Mouse (Mus musculus) forebrain, embryonic 10.5 days (tissue): ENCODE data around the gene Cdk14. TPM values are rescaled to one million over a fixed set of nuclear protein-coding genes. Genes with fewer than 3 reads are reported as not detected.

Experiments used
- DNase-seq: peaks from one replicate; pipeline ENCODE4 v3.0.0-alpha.2; 2017; ENCODE audit warnings: low spot score; ENCODE audit errors: extremely low spot score
- H3K27ac ChIP-seq: fragments of 300-500 bp; sonication (generic); 2 replicates; pipeline ENCODE4 v1.5.1; 2016; ENCODE audit warnings: mild to moderate bottlenecking
- H3K27me3 ChIP-seq: fragments of 300-500 bp; sonication (generic); 2 replicates; pipeline ENCODE4 v1.6.1; 2016; ENCODE audit warnings: mild to moderate bottlenecking; ENCODE audit not compliant: poor library complexity, severe bottlenecking
- H3K36me3 ChIP-seq: fragments of 300-500 bp; sonication (generic); replicated peaks from 2 replicates; pipeline ENCODE4 v1.6.1; 2016; ENCODE audit warnings: mild to moderate bottlenecking, moderate library complexity
- H3K4me1 ChIP-seq: fragments of 300-500 bp; sonication (generic); 2 replicates; pipeline ENCODE4 v1.6.1; 2016
- H3K4me3 ChIP-seq: fragments of 300-500 bp; sonication (generic); 2 replicates; pipeline ENCODE4 v1.5.1; 2016; ENCODE audit warnings: mild to moderate bottlenecking, moderate library complexity
- H3K9me3 ChIP-seq: fragments of 300-500 bp; sonication (generic); 2 replicates; pipeline ENCODE4 v1.6.1; 2016; ENCODE audit warnings: mild to moderate bottlenecking, moderate library complexity
- WGBS: fragments of 180-500 bp; shearing (Covaris S2); methylation state at CpG from one replicate; pipeline ENCODE4 v1.1.7; 2016; 5-methylcytosine and 5-hydroxymethylcytosine counted together
- polyA plus RNA-seq: library from polyadenylated mRNA; unstranded; fragments of >200 nt; fragmentation: Nextera tagmentation; extraction: Ambion mirVana; gene quantifications from 2 replicates; pipeline ENCODE4 v1.2.1, GENCODE M21; 2016

The Cdk14 gene
- polyA plus RNA-seq, 1 experiment from 2014 or later = 9.5 TPM

DNA sequence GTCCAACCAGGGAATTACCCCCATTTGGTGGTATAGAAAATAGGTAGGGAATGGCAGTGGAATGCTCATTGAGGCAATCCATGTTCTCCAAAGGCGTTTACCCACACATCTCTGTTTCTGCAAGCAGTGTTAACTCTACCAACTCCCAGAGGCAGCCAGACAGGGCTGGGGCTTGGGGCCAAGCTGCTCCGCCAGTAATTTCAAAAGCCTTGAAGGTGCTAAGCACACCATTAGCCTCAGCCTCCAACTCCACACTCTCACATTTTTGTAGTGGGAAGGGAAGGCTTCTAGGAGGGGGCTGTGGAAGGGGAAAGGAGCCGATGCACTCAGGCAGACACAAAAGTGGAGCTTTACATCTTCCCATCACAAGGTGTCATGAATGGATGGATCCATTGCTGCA, 525.1 kb downstream of the Cdk14 start:
- Histone ChIP-seq H3K36me3 (no peaks in the 10 kb centered on the region), H3K27me3 (no peaks in the 10 kb centered on the region), H3K4me1 (peaks cover 32% of the 10 kb centered on the region), H3K27ac (no peak overlapping the region), H3K4me3 (no peak overlapping the region), H3K9me3 (no peaks in the 10 kb centered on the region)
- no peak for DNase-seq
- WGBS = 79% methylated on average over 3 of the region's 3 CpGs

- WGBS = 95% methylated on average over 5 of the region's 5 CpGs
These were observed 526.3 kb downstream of the Cdk14 start for GRCm38 (mm10) chr5:4893852-4894207.

DNA sequence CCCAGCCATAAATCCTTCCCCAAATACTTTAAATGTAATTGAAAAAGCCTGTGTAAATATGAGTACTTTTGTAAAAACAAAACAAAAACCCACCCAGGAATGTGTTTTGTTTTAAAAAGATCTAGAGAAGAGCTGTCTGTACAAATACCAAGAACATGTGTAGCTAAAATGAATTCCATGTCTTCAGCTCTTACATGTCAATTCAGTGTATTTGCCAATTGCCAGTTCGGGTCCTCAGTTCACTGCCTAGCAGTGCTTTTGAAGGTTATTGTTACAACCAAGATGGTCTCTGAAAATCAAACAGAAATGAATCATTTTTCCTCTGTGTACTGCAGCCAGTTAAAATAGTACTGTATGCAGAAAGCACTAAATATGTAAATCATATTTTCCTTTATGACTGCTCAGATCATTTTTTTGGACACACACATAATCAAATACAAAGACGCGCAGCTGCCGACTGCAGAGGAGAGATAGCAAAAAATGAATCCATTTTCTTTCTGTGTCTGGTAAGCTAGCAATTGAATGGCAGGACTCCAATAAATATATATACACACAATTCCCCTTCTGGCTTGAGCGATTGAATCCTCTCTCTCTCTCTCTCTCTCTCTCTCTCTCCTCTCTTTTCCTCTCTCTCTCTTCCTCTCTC, 526.8 kb downstream of the Cdk14 start:
- Histone ChIP-seq H3K4me1 (peaks cover 30% of the 10 kb centered on the region), H3K27me3 (no peaks in the 10 kb centered on the region), H3K9me3 (no peaks in the 10 kb centered on the region), H3K27ac (no peak overlapping the region), H3K36me3 (no peaks in the 10 kb centered on the region), H3K4me3 (no peak overlapping the region)
- WGBS = 91% methylated on average over 5 of the region's 5 CpGs
- DNase-seq = no peak

More at GRCm38 (mm10) chr5:4893852-4894207, 526.3 kb downstream of the Cdk14 start:
- no peak overlapping the region for H3K4me3 ChIP-seq
- DNase-seq = no peak
- no peaks in the 10 kb centered on the region for H3K9me3 ChIP-seq
- H3K36me3 ChIP-seq = no peaks in the 10 kb centered on the region
- H3K27ac ChIP-seq = no peak overlapping the region
- peaks cover 30% of the 10 kb centered on the region for H3K4me1 ChIP-seq
- H3K27me3 ChIP-seq = no peaks in the 10 kb centered on the region

- 86% methylated on average over 4 of the region's 4 CpGs for WGBS
- no peak for DNase-seq
These were observed 527.4 kb downstream of the Cdk14 start for GRCm38 (mm10) chr5:4892734-4893133.

GRCm38 (mm10) chr5:4891862-4892704, 528.0 kb downstream of the Cdk14 start:
- Histone ChIP-seq H3K36me3 (no peaks in the 10 kb centered on the region), H3K4me3 (no peak overlapping the region), H3K27ac (no peak overlapping the region), H3K27me3 (no peaks in the 10 kb centered on the region), H3K9me3 (no peaks in the 10 kb centered on the region), H3K4me1 (peaks cover 32% of the 10 kb centered on the region)
- WGBS = 78% methylated on average over 17 of the region's 17 CpGs
- no peak for DNase-seq

More at GRCm38 (mm10) chr5:4892734-4893133, 527.4 kb downstream of the Cdk14 start:
- Histone ChIP-seq H3K4me1 (peaks cover 30% of the 10 kb centered on the region), H3K27ac (no peak overlapping the region), H3K27me3 (no peaks in the 10 kb centered on the region), H3K36me3 (no peaks in the 10 kb centered on the region), H3K9me3 (no peaks in the 10 kb centered on the region), H3K4me3 (no peak overlapping the region)

- H3K27me3 ChIP-seq = no peaks in the 10 kb centered on the region
- DNase-seq = no peak
- 90% methylated on average over 4 of the region's 4 CpGs for WGBS
These were observed 533.0 kb downstream of the Cdk14 start for GRCm38 (mm10) chr5:4887069-4887468.

GRCm38 (mm10) chr5:4882841-4883240, 537.3 kb downstream of the Cdk14 start:
- Histone ChIP-seq H3K36me3 (peaks cover 9% of the 10 kb centered on the region), H3K27ac (no peak overlapping the region), H3K4me3 (no peak overlapping the region), H3K4me1 (peaks cover 38% of the 10 kb centered on the region), H3K9me3 (peaks cover 15% of the 10 kb centered on the region), H3K27me3 (peaks cover 9% of the 10 kb centered on the region; the same call in 1 of the 2 replicates)
- 87% methylated on average over 1 of the region's 1 CpGs for WGBS
- no peak for DNase-seq

More at GRCm38 (mm10) chr5:4887069-4887468, 533.0 kb downstream of the Cdk14 start:
- Histone ChIP-seq H3K4me1 (peaks cover 27% of the 10 kb centered on the region), H3K9me3 (no peaks in the 10 kb centered on the region), H3K4me3 (no peak overlapping the region), H3K36me3 (no peaks in the 10 kb centered on the region; the same call in 1 of the 2 replicates), H3K27ac (no peak overlapping the region)

GRCm38 (mm10) chr5:4880331-4880730, 539.8 kb downstream of the Cdk14 start:
- WGBS = 61% methylated on average over 4 of the region's 4 CpGs
- H3K27me3 ChIP-seq = peaks cover 9% of the 10 kb centered on the region; the same call in 1 of the 2 replicates
- no peak overlapping the region for H3K4me3 ChIP-seq
- H3K9me3 ChIP-seq = peaks cover 15% of the 10 kb centered on the region
- H3K27ac ChIP-seq = 0 out of 2 replicates have a peak overlapping the region, but pooled peaks have one; percentile 27
- peaks cover 9% of the 10 kb centered on the region for H3K36me3 ChIP-seq
- H3K4me1 ChIP-seq = peaks cover 42% of the 10 kb centered on the region
- DNase-seq = no peak

GRCm38 (mm10) chr5:4878934-4879333, 541.2 kb downstream of the Cdk14 start:
- H3K4me3 ChIP-seq = no peak overlapping the region
- H3K36me3 ChIP-seq = peaks cover 9% of the 10 kb centered on the region
- H3K9me3 ChIP-seq = peaks cover 15% of the 10 kb centered on the region
- peaks cover 42% of the 10 kb centered on the region for H3K4me1 ChIP-seq
- H3K27me3 ChIP-seq = peaks cover 16% of the 10 kb centered on the region
- no peak for DNase-seq
- H3K27ac ChIP-seq = 0 out of 2 replicates have a peak overlapping the region, but pooled peaks have one; percentile 40
- WGBS = 48% methylated on average over 3 of the region's 3 CpGs

- no peak for DNase-seq
- H3K4me1 ChIP-seq = peaks cover 42% of the 10 kb centered on the region
- WGBS = 26% methylated on average over 4 of the region's 4 CpGs
- peaks cover 15% of the 10 kb centered on the region for H3K9me3 ChIP-seq
- H3K36me3 ChIP-seq = peaks cover 9% of the 10 kb centered on the region
- H3K27me3 ChIP-seq = peaks cover 16% of the 10 kb centered on the region
- H3K4me3 ChIP-seq = peak overlapping the region; percentile 4; the same call in 1 of the 2 replicates
- peak overlapping the region; percentile 56 for H3K27ac ChIP-seq
These were observed 542.5 kb downstream of the Cdk14 start for GRCm38 (mm10) chr5:4877638-4878037.

GRCm38 (mm10) chr5:4877131-4877631, 542.9 kb downstream of the Cdk14 start:
- peaks cover 42% of the 10 kb centered on the region for H3K4me1 ChIP-seq
- WGBS = 4% methylated on average over 5 of the region's 5 CpGs
- peaks cover 9% of the 10 kb centered on the region for H3K36me3 ChIP-seq
- H3K27me3 ChIP-seq = peaks cover 16% of the 10 kb centered on the region
- peaks cover 15% of the 10 kb centered on the region for H3K9me3 ChIP-seq
- peak overlapping the region; percentile 56 for H3K27ac ChIP-seq
- H3K4me3 ChIP-seq = peak overlapping the region; percentile 4; the same call in 1 of the 2 replicates
- peak; percentile 62 for DNase-seq

DNA sequence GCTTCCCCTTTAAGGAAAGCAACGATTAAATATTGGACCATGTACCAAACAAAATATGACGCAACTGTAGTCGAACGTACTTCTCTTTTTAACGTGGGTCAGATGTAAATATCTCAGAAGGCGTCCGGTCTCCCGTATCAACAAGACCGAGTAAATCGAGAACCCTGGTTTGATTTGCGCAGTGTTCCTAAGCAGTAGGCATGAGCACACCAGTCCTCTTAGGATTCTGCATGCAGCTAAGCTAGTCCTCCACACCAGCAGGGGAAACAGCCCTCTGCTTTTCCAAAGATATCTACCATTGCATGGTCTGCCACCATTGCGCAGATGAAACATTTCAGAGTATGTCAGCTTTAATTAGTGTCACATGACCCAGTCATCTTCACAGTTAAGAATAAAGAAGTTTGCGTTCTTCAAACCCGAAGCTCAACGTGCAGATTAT, 543.4 kb downstream of the Cdk14 start:
- peaks cover 11% of the 10 kb centered on the region for H3K9me3 ChIP-seq
- H3K4me3 ChIP-seq = no peak overlapping the region
- H3K36me3 ChIP-seq = peaks cover 6% of the 10 kb centered on the region
- peak overlapping the region; percentile 56; the same call in 1 of the 2 replicates for H3K27ac ChIP-seq
- WGBS = 70% methylated on average over 15 of the region's 15 CpGs
- no peak for DNase-seq
- H3K4me1 ChIP-seq = peaks cover 42% of the 10 kb centered on the region
- H3K27me3 ChIP-seq = peaks cover 16% of the 10 kb centered on the region
